Mouse (Mus musculus): ENCODE measurements around the gene Ccdc84. TPM values are rescaled to one million over a fixed set of nuclear protein-coding genes. Genes with fewer than 3 reads are reported as not detected.

The Ccdc84 gene
- polyA plus RNA-seq (2015; fragmentation: Nextera tagmentation; extraction: Ambion mirVana) = 21.0 and 22.3 TPM in 2 replicates

DNA sequence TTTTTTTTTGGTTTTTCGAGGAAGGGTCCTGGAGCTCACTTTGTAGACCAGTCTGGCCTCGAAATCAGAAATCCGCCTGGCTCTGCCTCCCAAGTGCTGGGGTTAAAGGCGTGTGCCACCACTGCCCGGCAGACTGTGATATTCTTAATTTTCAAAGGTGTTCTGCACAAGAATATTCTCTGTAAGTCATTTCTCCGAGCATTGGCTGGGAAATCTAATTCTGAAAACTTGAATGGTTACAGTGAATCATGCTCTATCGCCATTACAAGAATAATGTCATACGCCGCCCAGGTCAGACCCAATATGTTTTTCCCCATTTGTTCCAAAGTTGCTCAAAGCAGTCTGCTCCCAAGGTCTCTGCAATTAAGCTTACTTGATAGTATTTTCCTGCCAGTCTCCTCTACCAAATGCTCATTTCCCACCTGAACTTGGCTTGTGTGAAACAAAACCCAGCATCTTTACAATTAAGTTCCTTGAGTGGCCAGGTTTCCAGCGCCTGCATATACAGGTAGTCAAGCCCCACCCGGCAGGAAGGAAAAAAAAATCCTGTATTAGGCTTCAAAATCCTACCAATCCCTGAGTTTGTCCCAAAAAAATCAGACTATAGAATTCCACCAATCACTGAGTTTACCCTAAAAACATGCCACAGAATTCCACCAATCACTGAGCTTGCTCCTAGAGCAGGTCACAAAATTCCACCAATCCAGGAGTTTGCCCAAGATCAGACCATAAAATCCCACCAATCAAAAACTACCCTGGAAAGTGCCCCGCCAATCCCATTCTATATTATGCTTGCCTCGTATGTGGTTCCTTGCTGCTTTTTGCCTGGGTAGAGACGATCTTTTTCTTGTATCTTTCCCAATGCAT lies at the start of gene Ccdc84:
Gene Ccdc84 (minus strand): TSS at position 51 of the 867 bp plus-strand sequence.

GRCm38 (mm10) chr9:44454891-44455220 lies 36.5 kb upstream of the Ccdc84 start, which contains the start of gene Upk2:
Gene Upk2 (minus strand): TSS chr9:44454976.

GRCm38 (mm10) chr9:44440961-44441360 lies 22.6 kb upstream of the Ccdc84 start, which contains the start of gene Foxr1:
Gene Foxr1 (minus strand): TSS chr9:44441136.

GRCm38 (mm10) chr9:44406906-44407751 lies 11.2 kb downstream of the Ccdc84 start, which contains the start of the genes Rps25 and Trappc4:
Gene Rps25 (plus strand): TSS chr9:44407139.
Gene Trappc4 (minus strand): TSS chr9:44407600.

GRCm38 (mm10) chr9:44396684-44397411 lies 21.5 kb downstream of the Ccdc84 start, which contains the start of gene Slc37a4:
Gene Slc37a4 (plus strand): TSS chr9:44396852.

DNA sequence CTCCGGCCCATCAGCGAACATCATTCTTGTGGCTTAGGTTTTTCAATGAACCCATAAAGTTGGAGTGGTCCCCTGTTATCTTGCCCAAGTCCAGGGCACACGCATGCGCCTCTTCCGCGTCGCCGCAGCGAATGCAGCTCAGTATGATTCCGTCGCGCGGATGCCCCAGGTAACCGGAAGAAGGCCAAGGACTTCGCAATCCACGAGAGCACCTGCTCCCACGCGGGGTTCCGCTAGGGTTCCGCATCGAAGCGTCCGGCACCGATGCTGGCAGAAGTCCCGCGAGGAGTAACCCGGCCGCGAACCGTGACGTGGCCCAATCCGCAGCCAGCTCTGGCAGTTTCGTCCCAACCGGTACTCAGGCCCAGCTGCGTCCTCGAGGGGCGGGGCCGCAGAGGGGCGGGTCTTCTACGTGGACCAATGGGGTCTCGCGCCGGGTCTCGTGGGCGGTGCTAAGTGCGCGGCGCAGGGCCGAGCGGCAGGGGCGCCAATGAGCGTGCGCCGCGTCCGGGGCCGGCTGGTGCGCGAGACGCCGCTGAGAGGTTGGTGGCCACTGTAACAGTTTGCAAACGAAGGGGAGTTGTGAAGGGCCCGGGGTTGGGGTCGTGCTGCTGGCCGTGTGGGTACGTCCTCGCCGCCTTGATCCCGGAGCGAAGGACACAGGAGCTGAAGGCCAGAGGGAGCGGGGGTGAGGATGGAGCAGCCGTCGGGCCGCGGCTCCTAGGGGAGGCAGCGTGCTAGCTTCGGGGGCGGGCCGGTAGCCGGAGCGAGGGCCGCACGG lies 39.1 kb downstream of the Ccdc84 start, which contains the start of gene Hyou1:
Gene Hyou1 (plus strand): TSS at position 437 of the 781 bp plus-strand sequence.

DNA sequence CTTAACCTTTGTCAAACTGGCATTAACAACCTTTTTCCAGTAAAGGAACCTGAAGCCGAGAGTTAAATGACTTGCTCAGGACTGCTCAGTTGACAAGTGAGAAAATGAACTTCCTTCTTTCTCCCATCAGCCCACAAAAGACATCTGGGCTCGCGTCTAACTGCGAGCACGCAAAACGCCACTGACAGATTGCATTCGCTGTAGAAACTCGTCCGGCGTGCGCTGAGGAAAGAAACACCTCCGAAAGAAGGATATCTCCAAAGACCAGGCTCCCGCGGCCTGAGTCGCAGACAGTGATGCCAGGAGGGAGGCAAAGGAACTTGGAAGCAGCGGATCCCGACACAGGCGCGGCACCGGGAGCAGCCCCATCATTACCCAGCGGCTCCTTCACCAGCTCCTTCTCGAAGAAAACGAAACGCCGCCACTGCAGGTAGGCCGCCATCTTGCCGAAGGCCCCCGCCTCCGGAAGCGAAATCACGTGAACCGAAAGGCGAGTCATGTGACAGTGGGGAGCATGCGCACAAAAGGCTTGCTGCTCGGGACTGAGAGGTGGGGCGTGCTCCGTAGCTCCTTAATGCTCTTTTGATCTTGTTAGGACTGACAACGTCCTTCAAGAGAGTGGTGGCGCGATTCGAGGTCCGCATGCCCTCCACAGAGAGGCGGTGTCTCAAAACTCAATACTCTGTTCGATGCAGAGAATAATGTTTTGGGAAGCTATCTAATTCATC lies 57.0 kb downstream of the Ccdc84 start, which contains the start of gene Vps11:
Gene Vps11 (minus strand): TSS at position 481 of the 728 bp plus-strand sequence.

Other genes with a start within 250 kb of the Ccdc84 start
- gene Cbl, start 184.5 kb downstream of the Ccdc84 start, polyA plus RNA-seq (2015; fragmentation: Nextera tagmentation; extraction: Ambion mirVana) = 8.3 and 9.9 TPM in 2 replicates
- not detected in 2 replicates for gene Ccdc153, start 177.9 kb downstream of the Ccdc84 start, polyA plus RNA-seq (2015; fragmentation: Nextera tagmentation; extraction: Ambion mirVana)
- 0.33 TPM in 1 of 2 replicates, not detected in the other for gene Pdzd3, start 167.1 kb downstream of the Ccdc84 start, polyA plus RNA-seq (2015; fragmentation: Nextera tagmentation; extraction: Ambion mirVana)
- 6.4 and 7.7 TPM in 2 replicates for gene Nlrx1, start 150.0 kb downstream of the Ccdc84 start, polyA plus RNA-seq (2015; fragmentation: Nextera tagmentation; extraction: Ambion mirVana)
- gene Abcg4, start 130.0 kb downstream of the Ccdc84 start, polyA plus RNA-seq (2015; fragmentation: Nextera tagmentation; extraction: Ambion mirVana) = 13.3 and 15.8 TPM in 2 replicates
- 12.2 TPM in 2 replicates for gene Hinfp, start 112.9 kb downstream of the Ccdc84 start, polyA plus RNA-seq (2015; fragmentation: Nextera tagmentation; extraction: Ambion mirVana)
- gene C2cd2l, start 98.3 kb downstream of the Ccdc84 start, polyA plus RNA-seq (2015; fragmentation: Nextera tagmentation; extraction: Ambion mirVana) = 5.4 TPM in 2 replicates
- 18.9 and 19.9 TPM in 2 replicates for gene Dpagt1, start 92.5 kb downstream of the Ccdc84 start, polyA plus RNA-seq (2015; fragmentation: Nextera tagmentation; extraction: Ambion mirVana)
- gene H2afx, start 83.9 kb downstream of the Ccdc84 start, polyA plus RNA-seq (2015; fragmentation: Nextera tagmentation; extraction: Ambion mirVana) = 271 and 276 TPM in 2 replicates
- gene Hmbs, start 74.3 kb downstream of the Ccdc84 start, polyA plus RNA-seq (2015; fragmentation: Nextera tagmentation; extraction: Ambion mirVana) = 1,115 and 1,341 TPM in 2 replicates
- gene Vps11, start 56.9 kb downstream of the Ccdc84 start, polyA plus RNA-seq (2015; fragmentation: Nextera tagmentation; extraction: Ambion mirVana) = 16.5 and 16.6 TPM in 2 replicates
- gene Hyou1, start 39.1 kb downstream of the Ccdc84 start, polyA plus RNA-seq (2015; fragmentation: Nextera tagmentation; extraction: Ambion mirVana) = 6.7 and 7.2 TPM in 2 replicates
- 15.2 and 16.5 TPM in 2 replicates for gene Slc37a4, start 21.7 kb downstream of the Ccdc84 start, polyA plus RNA-seq (2015; fragmentation: Nextera tagmentation; extraction: Ambion mirVana)
- 2,459 and 2,595 TPM in 2 replicates for gene Rps25, start 11.4 kb downstream of the Ccdc84 start, polyA plus RNA-seq (2015; fragmentation: Nextera tagmentation; extraction: Ambion mirVana)
- 81.6 and 85.2 TPM in 2 replicates for gene Trappc4, start 11.0 kb downstream of the Ccdc84 start, polyA plus RNA-seq (2015; fragmentation: Nextera tagmentation; extraction: Ambion mirVana)
- 0.22 and 0.30 TPM in 2 replicates for gene Foxr1, start 22.6 kb upstream of the Ccdc84 start, polyA plus RNA-seq (2015; fragmentation: Nextera tagmentation; extraction: Ambion mirVana)
- gene Upk2, start 36.4 kb upstream of the Ccdc84 start, polyA plus RNA-seq (2015; fragmentation: Nextera tagmentation; extraction: Ambion mirVana) = not detected in 2 replicates
- 3.3 and 4.7 TPM in 2 replicates for gene Bcl9l, start 64.3 kb upstream of the Ccdc84 start, polyA plus RNA-seq (2015; fragmentation: Nextera tagmentation; extraction: Ambion mirVana)
- gene Cxcr5, start 143.3 kb upstream of the Ccdc84 start, polyA plus RNA-seq (2015; fragmentation: Nextera tagmentation; extraction: Ambion mirVana) = 0.73 and 0.79 TPM in 2 replicates
- gene Ddx6, start 186.3 kb upstream of the Ccdc84 start, polyA plus RNA-seq (2015; fragmentation: Nextera tagmentation; extraction: Ambion mirVana) = 12.9 and 14.4 TPM in 2 replicates

Measured in spleen, postnatal 0 days (tissue).